Mouse (Mus musculus): Measurements from ENCODE around the gene Stk32b.

DNA sequence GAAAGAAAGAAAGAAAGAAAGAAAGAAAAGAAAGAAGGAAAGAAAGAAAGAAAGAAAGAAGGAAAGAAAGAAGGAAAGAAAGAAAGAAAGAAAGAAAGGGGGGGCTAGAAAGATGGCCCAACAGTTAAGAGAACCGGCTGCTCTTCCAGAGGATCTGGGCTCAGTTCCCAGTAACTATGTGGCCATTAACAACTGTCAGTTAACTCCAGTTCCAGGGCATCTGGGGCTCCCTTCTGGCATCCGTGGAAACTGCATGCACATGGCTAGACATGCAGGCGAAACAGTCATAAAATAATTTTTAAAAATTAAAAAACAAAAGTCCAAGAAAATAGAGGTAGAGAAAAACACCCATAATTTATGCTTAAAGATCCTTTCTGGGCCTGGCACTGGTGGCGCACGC is 181.7 kb downstream of the Stk32b start:
- TF ChIP-seq CTCF (IDR thresholded peaks at IDR 0.05; ENCODE audit: control insufficient read depth, insufficient read depth, insufficient replicate concordance, low read depth, low read length): no peak
- TF ChIP-seq POLR2A (IDR thresholded peaks at IDR 0.05; ENCODE audit: control insufficient read depth, low read depth, low read length): no peak

Data from testis, adult 2 months (tissue).